Mouse (Mus musculus) embryo, embryonic 10 days (tissue): ENCODE measurements at regions not wholly inside any gene's neighbourhood (a gene's known extent, or its start where the extent isn't known, plus 50 kb on each side); places are given as distances from the start of the nearest gene placed in this dataset.
"Not testable (repeated sequence)": the region's sequence is repeated elsewhere in the genome, so short reads cannot be mapped to it uniquely, and the experiment has no call there.

ENCODE experiments used
- DNase-seq: peaks from one replicate; pipeline ENCODE4 v3.0.0-alpha.2; 2015; ENCODE audit warnings: low spot score

DNA sequence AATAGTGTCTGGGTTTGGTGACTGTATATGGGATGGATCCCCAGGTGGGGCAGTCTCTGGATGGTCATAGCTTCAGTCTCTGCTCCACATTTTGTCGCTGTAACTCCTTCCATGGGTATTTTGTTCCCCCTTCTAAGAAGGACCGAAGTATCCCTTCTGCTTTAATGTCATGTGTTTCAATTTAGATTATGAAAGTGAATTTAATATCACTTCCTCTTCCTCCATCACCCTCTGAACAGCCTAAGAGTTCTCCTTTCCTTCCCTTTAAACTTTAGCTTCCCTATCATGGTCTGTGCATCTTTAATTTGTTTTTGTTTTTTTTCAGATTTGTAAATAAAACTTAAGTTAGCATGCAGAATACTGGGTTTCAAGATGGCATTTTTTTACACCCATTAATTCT is 211.0 kb upstream of the Phyhipl start:
- no peak for DNase-seq

DNA sequence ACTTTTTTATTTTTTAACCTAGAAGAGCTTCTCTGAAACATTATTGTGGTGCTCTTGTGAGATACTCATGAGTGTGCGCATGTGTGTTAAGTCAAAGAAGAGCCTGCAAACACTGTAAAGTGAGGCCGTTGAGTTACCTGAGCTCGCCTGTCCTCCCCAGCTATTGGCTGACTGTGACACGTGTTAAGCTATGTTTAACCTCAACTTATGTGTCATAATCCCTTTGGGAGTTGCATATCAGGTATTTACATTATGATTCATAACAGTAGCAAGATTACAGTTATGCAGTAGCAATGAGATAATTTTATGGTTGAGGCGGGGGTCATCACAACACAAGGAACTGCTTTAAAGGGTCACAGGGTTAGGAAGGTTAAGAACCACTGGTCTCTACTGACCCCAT is 208.9 kb upstream of the Phyhipl start:
- no peak for DNase-seq

GRCm38 (mm10) chr10:70862022-70862335 is 206.2 kb upstream of the Phyhipl start:
- DNase-seq: no peak

DNA sequence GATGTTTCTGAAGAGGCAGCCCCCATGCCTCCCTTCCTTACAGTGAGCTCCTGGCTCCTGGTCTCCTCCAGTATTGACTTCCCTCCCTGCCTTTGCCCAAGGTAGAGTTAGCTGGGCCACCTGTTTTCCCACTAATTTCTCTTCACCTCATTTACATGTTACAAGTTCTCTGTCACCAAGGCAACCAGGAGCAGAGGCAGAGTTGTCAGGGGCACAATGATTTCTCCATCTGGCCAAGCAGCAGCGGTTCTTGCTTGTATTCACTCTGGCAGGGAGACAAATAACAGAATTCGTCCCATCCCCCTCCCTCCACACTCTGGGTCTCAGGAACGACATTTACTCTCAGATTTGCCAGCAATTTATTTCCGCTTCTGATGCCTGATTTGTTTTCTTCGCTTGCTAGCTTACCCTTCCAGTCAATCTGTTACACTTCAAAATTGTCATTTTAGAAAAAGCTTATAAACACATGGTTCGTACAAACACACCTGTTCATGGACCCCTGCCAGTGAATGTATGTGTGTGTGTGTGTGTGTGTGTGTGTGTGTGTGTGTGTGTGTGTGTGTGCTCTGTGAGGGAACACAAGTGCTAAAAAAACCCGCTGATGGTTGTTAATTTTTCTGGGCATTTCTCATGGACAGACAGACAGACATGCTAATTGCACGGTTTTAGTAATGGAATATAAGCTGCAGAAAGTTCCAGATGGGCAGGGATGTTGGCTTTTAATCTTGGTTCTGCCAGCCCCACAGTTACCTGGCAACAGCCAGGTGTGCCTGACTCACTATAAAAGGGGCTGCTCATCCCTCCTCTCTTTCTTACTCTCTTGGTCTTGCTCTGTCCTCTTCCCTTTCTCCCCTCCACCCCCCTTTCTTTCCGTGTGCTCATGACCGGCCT is 205.6 kb upstream of the Phyhipl start:
- DNase-seq: peak; percentile 42

- no peak for DNase-seq
Measured at GRCm38 (mm10) chr10:70857155-70857820, 201.5 kb upstream of the Phyhipl start.

DNA sequence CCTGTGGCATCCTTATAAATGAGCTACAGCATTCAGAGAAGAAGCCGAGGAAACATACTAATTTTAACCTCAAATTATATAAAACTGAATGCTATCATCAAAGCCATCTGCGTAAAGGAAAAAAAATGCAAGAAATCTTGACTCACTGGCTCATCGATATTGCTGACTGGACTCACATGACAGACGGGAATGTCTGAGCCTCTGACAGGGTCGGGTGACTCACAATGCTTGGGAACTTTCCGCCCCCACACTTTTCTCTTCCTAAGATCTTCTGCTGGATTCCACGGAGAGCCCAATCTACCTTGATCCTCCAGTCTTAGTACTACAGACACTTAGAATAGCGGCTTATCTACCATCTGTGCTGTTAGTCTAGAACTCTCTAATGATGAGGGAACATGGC is 200.2 kb upstream of the Phyhipl start:
- no peak for DNase-seq

- DNase-seq: no peak
Measured at GRCm38 (mm10) chr10:70853614-70854013, 197.8 kb upstream of the Phyhipl start.

- DNase-seq: no peak
Measured at GRCm38 (mm10) chr10:70848141-70848540, 192.4 kb upstream of the Phyhipl start.

- DNase-seq: no peak
Measured at GRCm38 (mm10) chr10:70847341-70847882, 191.6 kb upstream of the Phyhipl start.

GRCm38 (mm10) chr10:70846281-70847168 is 190.8 kb upstream of the Phyhipl start:
- no peak for DNase-seq

DNA sequence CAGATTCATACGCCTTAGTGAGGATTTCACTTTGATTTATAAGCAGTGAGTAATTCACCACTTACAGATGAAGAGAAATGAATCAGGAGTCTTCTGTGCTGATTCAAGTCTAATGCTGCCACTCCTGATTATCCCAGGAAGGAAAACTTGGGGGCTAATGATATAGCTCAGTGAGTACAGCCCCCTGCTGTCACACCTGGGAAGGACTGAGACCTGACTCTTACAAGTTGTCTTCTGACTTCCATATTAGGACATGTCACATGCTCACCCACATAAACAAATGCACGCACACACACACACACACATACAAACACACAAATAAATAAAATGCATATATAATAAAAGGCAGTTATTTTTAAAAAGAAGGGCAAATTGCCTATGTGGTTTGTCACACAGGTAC is 188.1 kb upstream of the Phyhipl start:
- no peak for DNase-seq

- DNase-seq: no peak
Measured at GRCm38 (mm10) chr10:70842176-70842838, 186.5 kb upstream of the Phyhipl start.

DNA sequence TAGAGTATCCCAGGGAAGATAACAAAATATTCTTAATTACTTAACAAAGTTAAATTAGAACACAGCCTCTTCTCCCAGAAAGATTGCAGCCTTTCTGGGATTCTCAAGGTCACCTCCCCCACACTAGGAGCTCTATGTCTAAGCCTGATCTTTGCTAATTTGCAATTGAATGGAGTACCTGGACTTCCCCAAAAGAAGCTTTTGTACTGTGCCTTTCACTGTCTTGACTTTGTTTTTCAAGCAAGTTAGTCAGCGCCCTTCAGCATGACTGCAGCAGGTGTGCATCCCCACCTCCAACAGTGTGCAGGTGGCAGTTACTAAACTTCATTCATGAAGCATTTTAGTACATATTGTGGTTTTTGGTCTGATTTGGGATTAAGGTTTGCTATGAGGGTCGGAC is 185.4 kb upstream of the Phyhipl start:
- DNase-seq: not testable (repeated sequence)

DNA sequence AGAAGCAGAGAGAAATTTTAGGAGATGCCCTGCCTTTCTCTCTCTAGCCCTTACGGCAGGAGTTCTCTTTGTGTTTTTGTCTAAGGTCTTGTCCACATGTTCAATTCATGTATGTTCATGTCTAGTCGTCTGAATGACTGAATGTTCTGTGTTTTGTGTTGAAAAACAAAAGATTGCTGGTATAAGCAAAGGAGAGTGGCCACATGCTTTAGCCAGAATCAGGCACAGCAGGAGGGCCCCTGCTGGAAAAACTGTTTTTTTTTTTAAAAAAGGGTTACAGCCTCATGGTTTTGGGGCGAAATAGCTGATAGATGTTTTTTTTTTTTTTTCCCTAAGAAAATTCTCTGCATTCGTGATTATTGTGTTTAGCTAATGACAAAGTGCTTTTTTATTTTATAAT is 182.4 kb upstream of the Phyhipl start:
- DNase-seq: no peak

DNA sequence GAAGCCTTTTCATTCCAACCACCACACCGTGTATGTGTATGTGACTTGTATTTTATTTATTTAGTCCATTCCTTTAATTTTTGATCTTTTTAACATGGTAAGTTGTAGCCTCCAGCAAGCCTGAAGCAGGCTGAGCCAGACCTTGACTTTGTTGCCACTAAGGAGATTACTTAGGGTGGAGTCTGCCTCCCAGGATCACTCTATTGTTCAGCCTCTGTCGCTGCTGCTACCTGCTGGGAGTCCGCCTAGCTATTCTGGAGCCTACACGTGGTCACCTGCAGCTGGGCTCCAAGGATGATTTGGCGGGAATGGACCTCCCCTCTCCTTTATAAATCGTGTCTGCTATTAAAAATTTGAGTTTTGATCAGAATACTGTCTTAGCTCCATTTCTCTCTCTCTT is 181.6 kb upstream of the Phyhipl start:
- DNase-seq: no peak

DNA sequence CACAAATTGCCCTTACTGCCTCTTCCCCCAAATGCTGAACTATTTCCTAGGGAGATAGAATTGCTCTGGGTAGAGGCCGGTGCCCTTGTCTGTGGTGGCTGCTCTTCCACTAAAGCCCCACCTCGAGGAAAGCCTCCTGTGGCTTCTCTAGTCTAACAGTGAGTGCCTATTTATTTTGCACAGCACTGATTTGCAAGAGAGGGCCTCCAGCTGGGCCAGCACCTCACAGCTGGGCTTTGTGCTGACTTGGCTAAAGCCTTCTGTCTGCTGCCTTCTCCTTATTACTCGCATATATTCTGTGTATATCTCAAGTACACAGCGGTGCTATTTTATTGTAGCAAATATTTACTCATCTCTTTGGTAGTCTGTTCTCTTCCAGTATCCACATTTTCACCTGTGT is 176.9 kb upstream of the Phyhipl start:
- no peak for DNase-seq

- peak; percentile 57 for DNase-seq
Measured at GRCm38 (mm10) chr10:70828217-70828616, 172.5 kb upstream of the Phyhipl start.

DNA sequence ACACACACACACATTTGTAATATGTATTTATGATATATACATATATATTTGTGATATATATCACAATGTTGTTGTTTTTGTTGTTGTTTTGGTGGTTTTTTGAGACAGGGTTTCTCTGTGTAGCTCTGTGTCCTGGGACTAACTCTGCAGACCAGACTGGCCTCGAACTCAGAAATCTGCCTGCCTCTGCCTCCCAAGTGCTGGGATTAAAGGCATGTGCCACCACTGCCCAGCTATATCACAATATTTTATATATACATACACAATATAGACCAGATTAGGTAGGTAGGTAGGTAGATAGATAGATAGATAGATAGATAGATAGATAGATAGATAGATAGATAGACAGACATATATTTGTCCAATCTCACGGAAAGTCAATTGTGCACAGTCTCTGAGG is 171.8 kb upstream of the Phyhipl start:
- not testable (repeated sequence) for DNase-seq

GRCm38 (mm10) chr10:70826706-70827105 is 170.9 kb upstream of the Phyhipl start:
- no peak for DNase-seq

DNA sequence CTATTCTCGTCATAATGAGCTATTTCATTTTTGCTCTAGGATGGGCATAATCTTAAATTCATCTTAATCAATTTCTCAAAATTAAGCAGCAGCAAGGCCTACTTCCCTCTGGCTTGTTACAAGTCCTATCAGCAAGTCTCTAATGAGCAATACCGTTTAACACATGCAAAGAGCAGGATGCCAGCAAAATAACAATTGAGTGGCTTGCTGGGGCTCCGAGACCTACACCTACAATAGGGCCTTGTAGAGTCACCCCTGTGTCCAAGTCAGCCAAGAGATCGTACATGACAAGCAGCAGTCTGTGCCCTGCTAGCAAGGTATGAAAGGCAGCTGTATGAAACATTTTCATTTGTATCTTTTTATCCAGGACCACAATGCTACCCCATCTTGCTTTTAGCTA is 169.7 kb upstream of the Phyhipl start:
- DNase-seq: no peak

- DNase-seq: no peak
Measured at GRCm38 (mm10) chr10:70824461-70824860, 168.7 kb upstream of the Phyhipl start.

GRCm38 (mm10) chr10:70819951-70820350 is 164.2 kb upstream of the Phyhipl start:
- no peak for DNase-seq
